Mouse (Mus musculus): ENCODE measurements around the gene Usp19.

The Usp19 gene

GRCm38 (mm10) chr9:108469430-108469829 lies 21.0 kb upstream of the Usp19 start:
- DNase-seq = peak; percentile 0

GRCm38 (mm10) chr9:108469845-108470244 lies 20.6 kb upstream of the Usp19 start:
- peak; percentile 3 for DNase-seq

GRCm38 (mm10) chr9:108474528-108474927 lies 15.9 kb upstream of the Usp19 start:
- no peak for DNase-seq

GRCm38 (mm10) chr9:108478638-108479156 lies 11.7 kb upstream of the Usp19 start:
- DNase-seq = peak; percentile 42

GRCm38 (mm10) chr9:108479241-108479640 lies 11.2 kb upstream of the Usp19 start:
- no peak for DNase-seq

- DNase-seq = no peak
These were observed 10.6 kb upstream of the Usp19 start, which contains the start of gene Lamb2 for GRCm38 (mm10) chr9:108479721-108480351. Gene Lamb2, plus strand, starts transcription at chr9:108479736.

GRCm38 (mm10) chr9:108480813-108481519 lies 9.4 kb upstream of the Usp19 start:
- no peak for DNase-seq

GRCm38 (mm10) chr9:108481520-108482210 lies 8.7 kb upstream of the Usp19 start:
- DNase-seq = no peak

- no peak for DNase-seq
These were observed 7.2 kb upstream of the Usp19 start for GRCm38 (mm10) chr9:108483051-108483790.

GRCm38 (mm10) chr9:108484021-108484420 lies 6.4 kb upstream of the Usp19 start:
- DNase-seq = no peak

- no peak for DNase-seq
These were observed 5.0 kb upstream of the Usp19 start for GRCm38 (mm10) chr9:108485301-108485875.

GRCm38 (mm10) chr9:108486973-108487530 lies 3.4 kb upstream of the Usp19 start:
- no peak for DNase-seq

GRCm38 (mm10) chr9:108488403-108488802 lies 2.0 kb upstream of the Usp19 start:
- DNase-seq = no peak

GRCm38 (mm10) chr9:108489215-108489614 lies 1.2 kb upstream of the Usp19 start:
- DNase-seq = no peak

- DNase-seq = no peak
These were observed 472 bp upstream of the Usp19 start for GRCm38 (mm10) chr9:108489702-108490558.

- DNase-seq = no peak
These were observed 831 bp downstream of the Usp19 start for GRCm38 (mm10) chr9:108491286-108491580.

GRCm38 (mm10) chr9:108492043-108492750 lies 1.8 kb downstream of the Usp19 start:
- no peak for DNase-seq

- DNase-seq = no peak
These were observed 2.8 kb downstream of the Usp19 start for GRCm38 (mm10) chr9:108493246-108493645.

GRCm38 (mm10) chr9:108494146-108494825 lies 3.9 kb downstream of the Usp19 start:
- no peak for DNase-seq

- DNase-seq = no peak
These were observed 4.5 kb downstream of the Usp19 start for GRCm38 (mm10) chr9:108494905-108495304.

All from right cerebral cortex, postnatal 14 days (tissue).